Mouse (Mus musculus): Measurements from ENCODE around the gene Ptprh.

Ptprh gene

GRCm38 (mm10) chr7:4603873-4604272 lies at the start of gene Ptprh:
TSS of gene Ptprh (minus strand) at chr7:4604041.
- DNase-seq (ENCODE audit: low spot score) = no peak

- DNase-seq (ENCODE audit: low spot score) = no peak
Observed at GRCm38 (mm10) chr7:4653351-4653750, 49.5 kb upstream of the Ptprh start.

GRCm38 (mm10) chr7:4652726-4653125 lies 48.9 kb upstream of the Ptprh start:
- DNase-seq (ENCODE audit: low spot score) = no peak

GRCm38 (mm10) chr7:4651581-4651980 lies 47.7 kb upstream of the Ptprh start:
- DNase-seq (ENCODE audit: low spot score) = no peak

- no peak for DNase-seq (ENCODE audit: low spot score)
Observed at GRCm38 (mm10) chr7:4647992-4648391, 44.2 kb upstream of the Ptprh start.

GRCm38 (mm10) chr7:4647291-4647690 lies 43.5 kb upstream of the Ptprh start:
- DNase-seq (ENCODE audit: low spot score) = no peak

- no peak for DNase-seq (ENCODE audit: low spot score)
Observed at GRCm38 (mm10) chr7:4646806-4647205, 43.0 kb upstream of the Ptprh start.

- DNase-seq (ENCODE audit: low spot score) = no peak
Observed at GRCm38 (mm10) chr7:4643225-4643624, 39.4 kb upstream of the Ptprh start.

- no peak for DNase-seq (ENCODE audit: low spot score)
Observed at GRCm38 (mm10) chr7:4641956-4642355, 38.1 kb upstream of the Ptprh start.

GRCm38 (mm10) chr7:4641155-4641554 lies 37.3 kb upstream of the Ptprh start:
- DNase-seq (ENCODE audit: low spot score) = peak; percentile 61

- DNase-seq (ENCODE audit: low spot score) = no peak
Observed at GRCm38 (mm10) chr7:4636179-4636578, 32.3 kb upstream of the Ptprh start.

GRCm38 (mm10) chr7:4631031-4631430 lies 27.2 kb upstream of the Ptprh start, which contains the start of gene Tmem86b:
TSS of gene Tmem86b (minus strand) at chr7:4631422.
- no peak for DNase-seq (ENCODE audit: low spot score)

- no peak for DNase-seq (ENCODE audit: low spot score)
Observed at GRCm38 (mm10) chr7:4630198-4630597, 26.4 kb upstream of the Ptprh start.

- no peak for DNase-seq (ENCODE audit: low spot score)
Observed at GRCm38 (mm10) chr7:4629586-4629985, 25.7 kb upstream of the Ptprh start.

GRCm38 (mm10) chr7:4625928-4626327 lies 22.1 kb upstream of the Ptprh start:
- no peak for DNase-seq (ENCODE audit: low spot score)

GRCm38 (mm10) chr7:4624343-4624742 lies 20.5 kb upstream of the Ptprh start:
- DNase-seq (ENCODE audit: low spot score) = no peak

GRCm38 (mm10) chr7:4623544-4624189 lies 19.8 kb upstream of the Ptprh start:
- peak; percentile 47 for DNase-seq (ENCODE audit: low spot score)

GRCm38 (mm10) chr7:4619979-4620378 lies 16.1 kb upstream of the Ptprh start:
- no peak for DNase-seq (ENCODE audit: low spot score)

GRCm38 (mm10) chr7:4613740-4614403 lies 10.0 kb upstream of the Ptprh start:
- no peak for DNase-seq (ENCODE audit: low spot score)

GRCm38 (mm10) chr7:4612956-4613355 lies 9.1 kb upstream of the Ptprh start:
- DNase-seq (ENCODE audit: low spot score) = no peak

- no peak for DNase-seq (ENCODE audit: low spot score)
Observed at GRCm38 (mm10) chr7:4612386-4612785, 8.5 kb upstream of the Ptprh start.

- DNase-seq (ENCODE audit: low spot score) = no peak
Observed at GRCm38 (mm10) chr7:4611921-4612341, 8.1 kb upstream of the Ptprh start.

- no peak for DNase-seq (ENCODE audit: low spot score)
Observed at GRCm38 (mm10) chr7:4611511-4611910, 7.7 kb upstream of the Ptprh start.

- no peak for DNase-seq (ENCODE audit: low spot score)
Observed at GRCm38 (mm10) chr7:4608002-4608401, 4.2 kb upstream of the Ptprh start.

Data from layer of hippocampus, adult 11-12 months (tissue).